Mouse (Mus musculus): ENCODE measurements at regions not wholly inside any gene's neighbourhood (a gene's known extent, or its start where the extent isn't known, plus 50 kb on each side); places are given as distances from the start of the nearest gene placed in this dataset.
A peak's percentile ranks its signal among the peaks of the same experiment; 100 is the strongest.

DNA sequence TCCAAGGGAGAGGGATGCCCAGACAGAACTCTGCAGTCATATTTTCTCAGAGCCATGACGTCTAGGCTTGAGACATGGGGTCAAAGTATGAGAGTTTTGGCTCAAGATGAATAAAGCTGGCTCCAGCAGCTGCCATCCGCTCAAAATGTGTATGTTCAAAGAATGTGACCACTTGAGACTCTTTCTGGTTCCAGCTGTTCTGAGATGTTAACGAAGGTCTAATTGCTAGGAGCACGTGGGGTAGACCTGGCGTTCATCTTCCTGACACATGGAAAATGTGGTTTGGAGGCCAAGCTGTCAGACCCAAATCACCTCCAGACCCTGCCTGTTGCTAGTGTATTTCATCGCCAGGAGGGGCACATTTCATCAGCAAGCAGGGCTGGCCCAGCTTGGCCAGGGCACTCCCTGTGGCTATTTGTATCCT lies 58.9 kb upstream of the Ankrd1 start:
- no peak for DNase-seq

DNA sequence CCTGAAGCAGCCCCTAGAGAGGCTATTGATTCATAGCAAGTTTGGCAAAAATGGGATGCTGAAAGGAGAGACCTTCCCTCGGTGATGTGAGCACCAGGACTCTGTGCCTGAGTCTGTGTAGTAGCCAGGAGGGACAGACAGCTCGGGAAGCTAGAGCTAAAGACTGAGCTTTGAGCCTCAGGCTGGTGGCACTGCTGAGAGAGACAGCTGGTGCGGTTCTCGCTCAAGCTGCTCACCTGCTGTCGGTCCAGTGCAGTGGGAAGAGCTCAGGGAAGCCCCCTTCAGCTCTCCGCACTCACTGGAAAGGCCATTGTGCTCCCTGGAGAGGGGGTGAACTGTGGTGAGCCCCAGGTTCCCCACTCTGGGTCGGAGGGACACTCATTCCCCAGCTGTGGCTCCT lies 60.4 kb upstream of the Ankrd1 start:
- no peak for DNase-seq

DNA sequence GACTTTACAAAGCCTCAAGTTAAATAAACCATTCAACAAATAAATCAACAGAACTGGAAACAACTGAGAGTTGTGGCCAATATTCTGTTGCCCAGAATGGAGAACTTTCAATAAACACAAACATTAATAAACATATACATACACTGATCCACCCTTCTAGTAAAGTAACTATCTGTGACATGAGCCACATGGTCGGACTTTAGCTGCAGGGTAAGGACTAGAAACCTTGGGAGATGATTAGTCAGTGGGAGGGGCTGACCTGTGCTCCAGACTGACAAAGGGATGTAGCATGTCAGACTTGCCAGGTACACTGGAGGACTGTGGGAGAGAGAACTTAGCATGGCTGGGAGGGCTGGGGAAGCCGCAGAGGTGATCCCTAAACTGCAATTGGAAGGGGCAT lies 61.6 kb upstream of the Ankrd1 start:
- peak; percentile 23 to 40 for DNase-seq

DNA sequence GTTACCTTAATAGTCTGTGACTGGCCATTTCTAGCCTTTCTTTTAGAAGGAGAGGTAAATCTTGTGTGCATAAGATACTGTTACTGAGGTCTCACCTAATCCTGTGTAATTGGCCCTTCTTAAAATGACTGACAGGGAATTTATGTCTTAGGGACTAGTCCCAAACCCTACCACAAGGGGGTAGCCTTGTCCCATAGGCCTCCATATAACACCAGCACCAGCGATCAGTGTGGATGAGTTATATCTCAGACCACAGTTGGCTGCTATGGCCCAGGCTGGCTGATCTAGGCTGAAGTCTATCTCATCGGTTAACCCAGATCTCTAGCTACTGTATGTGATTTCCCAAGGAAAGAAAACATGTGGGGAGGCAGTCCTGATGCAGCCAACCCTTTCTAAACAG lies 63.2 kb upstream of the Ankrd1 start:
- peak; percentile 72 to 80 for DNase-seq

DNA sequence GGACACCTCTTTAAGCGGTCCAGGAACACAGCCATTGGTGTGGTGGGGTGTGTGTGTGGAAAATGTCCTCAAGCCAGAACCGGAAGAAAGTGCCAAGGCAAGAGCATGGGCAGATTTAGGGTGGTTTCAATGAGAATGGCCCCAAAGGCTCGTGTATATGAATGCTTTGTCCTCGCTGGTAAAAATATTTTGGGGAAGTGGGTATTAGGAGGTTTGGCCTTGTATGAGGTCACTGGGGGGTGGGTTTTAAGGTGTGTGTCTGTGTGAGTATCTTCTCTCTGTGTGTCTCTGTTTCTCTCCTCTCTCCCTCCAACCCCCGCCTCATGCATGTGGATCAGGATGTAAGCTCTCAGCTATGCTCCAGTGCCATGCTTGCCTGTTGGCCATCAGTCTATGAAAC lies 69.8 kb upstream of the Ankrd1 start:
- DNase-seq, result no peak

DNA sequence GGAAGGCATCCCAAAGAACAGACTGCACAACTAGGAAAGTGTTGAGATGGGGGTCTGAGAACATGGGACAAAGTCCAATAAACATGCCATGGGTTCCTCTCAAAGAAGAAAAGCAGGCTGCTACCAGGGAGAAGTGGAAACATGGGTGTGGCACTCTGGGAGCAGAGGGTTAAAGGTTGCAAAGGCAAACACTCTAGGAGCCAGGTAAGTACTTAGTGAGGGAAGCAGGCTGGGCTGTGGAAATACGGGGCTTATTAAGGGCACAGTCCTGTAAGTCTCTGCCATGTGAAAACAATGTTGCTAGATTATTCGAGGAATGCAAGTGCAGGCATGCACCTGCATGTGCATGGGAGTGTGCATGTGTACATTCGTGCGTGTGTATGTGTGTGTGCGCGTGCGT lies 71.7 kb upstream of the Ankrd1 start:
- DNase-seq, result no peak

DNA sequence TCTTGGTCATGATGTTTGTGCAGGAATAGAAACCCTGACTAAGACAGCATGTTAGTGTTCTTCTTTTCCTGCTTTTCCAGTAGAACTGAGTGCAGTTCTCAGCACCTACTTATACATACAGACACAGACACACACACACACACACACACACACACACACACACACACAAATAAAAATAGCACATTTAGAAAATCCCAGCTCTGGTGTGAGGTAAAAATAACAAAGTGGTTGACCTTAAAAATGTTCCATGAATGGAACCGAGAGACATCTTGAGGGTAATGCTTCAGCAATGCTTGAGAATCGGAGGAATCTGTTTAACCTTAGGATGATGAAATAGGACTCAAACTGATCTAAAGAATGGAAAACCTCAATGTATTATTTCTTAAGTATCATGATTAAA lies 84.4 kb upstream of the Ankrd1 start:
- no peak for DNase-seq

DNA sequence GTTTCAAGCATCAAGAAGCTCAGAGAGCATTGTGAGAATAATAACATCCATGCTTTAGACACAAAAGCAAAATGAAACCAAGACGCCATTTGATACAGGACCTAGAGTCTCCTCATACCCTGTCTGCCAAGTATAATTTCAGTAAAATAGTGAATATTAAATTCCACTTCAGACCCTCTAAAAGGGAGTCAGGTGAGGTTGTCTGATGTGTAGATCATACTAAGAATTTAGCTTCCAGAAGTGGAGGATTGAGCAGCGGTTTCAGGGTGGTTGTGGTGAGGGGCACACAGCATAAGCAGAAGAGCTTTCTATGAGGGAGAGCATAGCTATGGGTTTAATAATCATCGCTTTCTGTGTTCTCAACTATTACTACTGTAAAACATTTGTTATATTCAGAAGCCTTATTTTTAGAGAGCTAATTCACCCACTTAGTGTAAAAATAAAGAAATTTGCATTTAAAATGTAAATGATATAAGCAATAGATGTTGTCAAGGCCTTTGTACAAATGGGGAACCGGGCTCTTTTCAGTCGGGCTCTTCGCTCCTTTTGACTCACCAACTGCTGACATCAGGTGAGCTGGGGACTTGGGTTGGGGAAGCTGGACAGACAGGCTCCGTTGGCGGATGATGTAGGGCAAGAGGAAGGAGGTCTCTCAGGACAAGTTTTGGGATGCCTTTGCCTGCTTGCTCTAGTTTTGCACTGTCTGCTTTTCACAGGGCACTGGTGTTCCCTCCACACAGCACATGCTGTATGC lies 85.2 kb upstream of the Ankrd1 start:
- DNase-seq, result no peak

DNA sequence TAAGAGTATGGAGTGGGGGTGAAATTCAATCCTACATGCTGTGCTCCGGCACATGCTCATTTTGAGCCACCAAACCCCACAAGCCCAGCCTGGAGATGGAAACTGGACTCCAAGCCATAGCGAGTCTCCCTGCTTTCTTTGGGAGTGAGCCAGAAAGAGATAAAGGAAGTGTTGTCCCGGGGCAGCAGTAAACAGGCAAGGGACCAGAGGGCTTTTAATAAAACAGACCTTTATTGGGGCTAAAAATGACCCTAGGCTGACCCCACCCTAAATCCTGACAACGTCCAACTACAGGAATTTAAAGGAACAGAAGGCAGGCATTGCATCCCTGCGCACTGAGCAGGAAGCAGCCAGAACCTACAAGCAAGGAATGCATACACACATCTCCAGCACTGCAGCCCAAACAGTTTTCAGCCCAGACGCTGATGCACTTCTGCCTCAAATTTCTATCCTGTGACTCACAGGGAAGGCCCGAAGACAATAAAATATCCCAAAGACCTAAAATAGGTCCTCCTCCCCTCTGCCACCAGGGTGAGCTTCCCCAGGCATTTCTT lies 87.9 kb upstream of the Ankrd1 start:
- peak in 1 of 2 experiments; percentile 3 for DNase-seq

DNA sequence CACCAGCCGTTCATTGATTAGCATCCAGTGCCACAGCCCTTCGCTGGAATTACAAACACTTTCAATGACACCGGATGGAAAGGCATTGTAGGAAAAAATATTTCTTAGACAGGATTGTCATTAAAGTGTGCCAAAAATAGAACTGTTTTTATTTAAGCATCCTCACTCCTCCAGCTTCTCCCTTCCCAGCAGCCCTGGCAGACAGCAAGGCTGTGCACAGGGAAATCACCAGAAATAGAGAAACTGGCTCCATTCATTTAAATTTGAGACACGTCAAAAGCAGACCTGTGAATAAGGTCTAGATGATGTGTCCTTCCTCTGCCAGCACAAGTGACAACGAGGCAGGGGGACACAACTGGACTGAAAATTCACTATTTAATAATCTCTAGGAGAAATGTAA lies 88.5 kb upstream of the Ankrd1 start:
- no peak for DNase-seq

DNA sequence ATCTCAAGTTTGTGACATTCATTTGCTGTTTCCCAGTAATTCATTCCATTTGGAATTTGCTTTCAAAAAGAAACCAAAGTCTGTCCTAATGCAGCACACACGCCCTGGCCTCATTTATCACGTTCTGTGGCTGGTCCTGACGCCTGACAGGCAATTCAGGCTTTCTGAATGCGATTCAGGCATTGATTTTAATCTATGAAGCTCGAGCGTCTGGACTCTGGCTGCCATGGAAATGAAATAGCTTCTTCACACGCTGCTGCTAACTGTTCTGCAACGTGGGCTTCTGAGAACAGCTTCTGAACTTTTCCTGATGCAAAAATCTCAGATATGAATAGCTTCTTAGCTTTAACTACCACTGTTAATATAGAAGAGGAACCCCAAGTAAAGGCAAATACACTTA lies 93.6 kb upstream of the Ankrd1 start:
- no peak for DNase-seq

DNA sequence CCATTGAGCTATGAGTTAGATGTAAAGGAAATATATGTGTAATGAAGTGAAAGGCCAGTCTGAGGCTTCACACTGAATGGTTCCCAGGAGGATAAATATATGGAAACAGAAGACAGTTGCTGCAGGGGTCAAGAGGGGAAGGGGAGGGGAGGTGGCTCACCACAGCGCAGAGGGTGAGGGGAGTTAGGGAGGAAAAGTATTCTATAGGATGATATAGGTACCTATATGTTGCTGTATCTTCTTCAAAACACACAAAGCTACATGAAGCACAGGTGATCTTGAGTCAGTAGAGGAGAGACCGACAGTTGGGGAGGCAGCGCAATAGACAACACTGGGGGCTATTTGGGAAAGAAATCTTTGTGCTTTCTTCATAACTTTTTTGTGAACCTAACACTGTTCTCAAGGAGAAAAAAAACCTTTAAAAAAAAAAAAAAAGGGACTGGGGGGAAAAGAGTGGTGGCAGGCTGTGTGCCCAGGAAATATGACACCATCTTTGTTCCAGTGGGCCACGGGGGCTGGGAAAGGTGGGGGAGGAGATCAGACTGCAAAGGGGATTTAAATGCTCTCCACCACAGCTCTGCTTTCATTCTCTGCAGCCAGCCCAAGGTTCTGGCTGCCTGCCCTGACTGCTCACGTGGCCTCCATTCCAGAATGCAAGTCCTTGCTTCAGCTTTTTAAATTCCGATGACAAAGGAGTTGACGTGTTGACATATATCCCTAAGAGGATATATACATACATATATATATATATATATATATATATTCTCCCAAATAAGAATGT lies 94.5 kb upstream of the Ankrd1 start:
- peak; percentile 59 to 78 for DNase-seq

DNA sequence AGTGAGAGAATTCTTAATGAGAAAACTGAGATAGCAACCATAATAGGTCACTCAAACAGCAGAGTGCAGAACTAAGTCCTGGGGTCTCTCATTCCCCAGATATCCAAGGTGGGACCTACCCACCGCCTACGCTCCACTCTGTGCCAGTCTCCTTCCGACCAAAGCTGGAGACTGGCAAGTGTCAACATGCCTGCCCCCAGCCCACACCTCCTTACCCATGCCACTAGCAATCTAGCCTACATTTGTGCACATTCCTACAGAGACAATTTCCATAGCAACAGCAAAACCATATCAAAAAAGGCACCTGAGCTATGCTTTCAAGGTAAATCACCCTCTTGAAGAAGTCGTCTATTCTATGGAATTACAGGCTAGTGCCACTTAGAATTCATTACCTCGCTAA lies 97.3 kb upstream of the Ankrd1 start:
- no peak for DNase-seq

DNA sequence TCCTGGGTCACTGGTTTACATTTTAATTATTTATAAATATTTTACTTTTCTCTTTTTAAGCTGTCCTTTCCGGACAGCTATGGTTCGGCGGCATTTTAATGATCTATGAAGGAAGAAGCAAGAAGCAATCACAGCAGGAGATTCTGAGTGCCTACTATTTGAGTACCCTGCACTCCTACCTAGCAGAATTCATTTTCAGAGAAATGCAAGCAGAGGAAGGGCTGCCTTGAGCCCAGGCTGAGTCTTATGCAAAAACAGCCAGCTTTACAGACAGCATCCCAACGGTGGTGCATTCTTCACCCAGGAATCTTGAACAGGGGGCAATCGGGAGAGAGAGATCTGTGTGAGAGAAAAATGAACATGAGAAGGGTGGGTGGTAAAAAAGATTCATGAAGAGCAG lies 97.7 kb upstream of the Ankrd1 start:
- no peak for DNase-seq

DNA sequence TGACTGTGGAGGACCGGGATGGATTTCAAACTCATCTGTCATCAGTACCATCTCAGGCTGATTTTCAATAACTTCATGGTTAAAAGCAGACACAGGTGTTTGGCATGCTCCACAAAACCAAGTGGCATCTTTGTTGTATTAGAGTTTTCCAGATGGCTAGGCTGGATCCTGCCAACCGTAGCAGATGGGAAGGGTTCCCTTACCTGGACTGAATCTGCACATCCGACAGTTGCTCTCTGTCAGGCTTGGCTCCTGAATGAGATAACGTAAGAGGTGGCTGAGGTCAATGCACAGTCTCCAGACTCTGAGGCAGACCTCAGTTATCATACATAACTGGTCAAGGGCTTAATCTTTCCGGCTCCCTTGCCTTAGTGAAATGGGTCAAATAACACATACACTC lies 99.0 kb upstream of the Ankrd1 start:
- no peak for DNase-seq

DNA sequence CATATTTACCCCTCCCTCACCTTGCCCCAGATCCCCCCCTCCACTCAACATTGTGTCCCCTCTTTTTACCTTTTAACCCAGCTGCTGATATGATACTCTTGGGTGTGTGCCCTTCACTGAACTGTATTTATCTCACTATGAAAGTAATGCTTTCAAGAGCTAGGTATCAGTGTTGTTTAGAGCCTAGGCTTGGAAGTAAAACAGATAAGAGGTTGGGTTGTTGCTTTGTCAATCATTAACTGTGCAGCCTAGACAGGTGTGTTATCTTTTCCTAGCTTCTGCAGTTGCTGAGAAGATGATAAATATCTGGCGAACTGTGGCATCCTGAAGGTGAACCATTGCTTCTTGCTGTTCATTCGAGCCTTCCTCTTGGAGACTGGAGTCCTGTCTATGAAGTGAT lies 101.2 kb upstream of the Ankrd1 start:
- no peak for DNase-seq

DNA sequence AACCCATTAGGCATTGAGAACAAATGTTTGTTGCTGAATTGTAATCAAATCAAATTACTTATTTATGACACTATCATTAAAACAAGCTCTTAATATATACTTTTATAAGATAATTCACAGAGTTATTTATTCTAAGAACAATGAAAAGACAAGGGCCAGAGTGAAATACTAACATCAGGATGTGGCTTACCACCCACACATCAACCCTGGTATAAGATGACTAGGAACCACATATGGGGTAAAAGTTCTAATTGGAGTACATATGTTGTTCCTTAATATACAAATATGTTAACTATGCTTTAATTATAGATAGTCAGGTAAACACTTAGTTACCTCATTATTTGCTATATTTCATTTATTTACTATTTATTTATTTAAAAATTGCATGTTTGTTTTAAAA lies 101.7 kb upstream of the Ankrd1 start:
- no peak for DNase-seq

DNA sequence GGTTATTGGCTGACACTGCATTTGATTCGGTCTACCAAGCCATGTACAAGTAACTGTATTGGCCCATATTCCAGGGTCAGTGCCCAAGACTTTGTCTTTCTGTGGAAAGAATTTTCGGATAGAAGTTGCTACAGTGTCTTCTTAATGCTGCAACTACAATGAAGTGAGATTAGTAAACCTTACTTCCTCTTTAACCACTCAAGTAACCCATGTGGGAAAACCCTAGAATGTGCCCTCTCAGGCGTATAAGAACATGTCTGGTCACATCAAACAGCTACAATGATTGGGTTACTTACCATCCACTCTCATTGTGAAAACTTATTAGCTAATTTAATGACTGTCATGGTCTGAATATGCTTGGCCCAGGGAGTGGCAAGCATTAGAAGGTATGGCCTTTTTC lies 102.3 kb upstream of the Ankrd1 start:
- no peak for DNase-seq

DNA sequence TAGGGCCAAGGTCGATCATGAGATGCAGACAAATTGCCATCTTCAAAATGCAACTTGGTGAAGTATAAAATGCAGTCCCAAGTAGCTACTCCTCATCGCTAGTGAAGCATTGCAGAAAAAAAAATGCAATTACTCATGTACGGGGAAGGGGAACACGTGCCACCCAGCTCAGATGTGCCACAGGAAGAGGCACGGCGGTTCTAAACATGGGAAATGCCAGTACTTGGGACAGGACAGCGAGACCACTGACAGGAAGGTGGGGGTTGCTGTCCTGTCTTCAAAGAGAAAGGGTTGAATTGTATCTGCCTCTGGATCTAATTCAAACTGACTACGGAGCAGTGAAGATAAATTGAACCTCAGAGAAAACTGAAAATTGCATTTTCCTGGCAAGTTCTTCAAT lies 104.6 kb upstream of the Ankrd1 start:
- DNase-seq, result no peak

DNA sequence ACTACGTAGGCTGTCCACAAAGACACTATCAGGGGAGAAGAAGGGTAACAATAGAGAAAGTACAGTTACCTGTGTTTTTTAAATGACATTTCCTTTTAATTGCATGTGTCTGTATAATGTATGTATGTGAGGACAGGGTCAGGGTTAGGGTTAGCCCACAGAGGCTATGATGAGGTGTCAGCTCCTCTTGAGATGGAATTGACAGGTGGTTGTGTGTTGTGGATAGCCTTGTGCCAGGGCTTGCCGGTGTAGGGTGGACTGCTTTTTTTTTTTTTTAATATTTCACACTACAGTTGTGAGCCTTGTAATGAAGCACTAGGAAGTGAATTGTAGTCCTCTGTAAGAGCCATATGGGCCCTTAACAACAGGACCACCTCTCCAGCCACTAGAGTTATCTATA lies 105.7 kb upstream of the Ankrd1 start:
- DNase-seq, result no peak

DNA sequence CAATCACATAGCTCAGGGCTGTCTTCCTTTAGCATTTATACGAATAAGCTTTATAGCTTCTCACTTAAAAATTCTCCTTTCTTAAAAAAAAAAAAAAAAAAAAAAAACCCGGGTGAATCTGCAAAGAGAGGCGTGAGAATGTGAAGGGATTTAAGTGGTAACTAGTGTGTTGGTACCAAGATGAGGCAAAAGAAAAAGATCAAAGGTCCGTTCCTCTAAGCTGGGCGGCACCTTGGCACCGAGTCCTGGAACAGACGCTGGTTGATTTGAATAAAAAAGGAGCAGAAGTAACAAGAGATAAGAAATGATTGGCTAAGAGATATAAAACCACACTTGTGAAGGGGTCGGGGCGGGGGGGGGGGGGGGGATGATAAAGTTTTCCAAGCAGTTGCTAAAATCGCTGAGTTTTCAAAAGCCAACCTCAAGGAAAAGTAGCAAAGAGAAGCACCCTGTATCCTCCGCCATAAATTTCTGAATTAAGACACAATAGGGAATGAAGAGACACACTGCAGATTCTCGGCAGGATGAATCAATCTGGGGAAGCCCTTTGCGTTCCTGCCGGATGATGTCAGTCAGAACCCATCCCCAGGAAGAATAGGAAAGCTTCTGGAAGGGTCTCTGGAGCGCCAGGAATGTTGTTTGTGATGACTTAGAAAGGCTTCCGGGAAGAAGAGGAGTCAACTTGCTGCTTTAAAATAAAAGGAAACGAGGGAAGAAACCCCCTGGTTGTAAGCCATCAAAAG lies 107.7 kb upstream of the Ankrd1 start:
- DNase-seq, result peak in 1 of 2 experiments; percentile 55

DNA sequence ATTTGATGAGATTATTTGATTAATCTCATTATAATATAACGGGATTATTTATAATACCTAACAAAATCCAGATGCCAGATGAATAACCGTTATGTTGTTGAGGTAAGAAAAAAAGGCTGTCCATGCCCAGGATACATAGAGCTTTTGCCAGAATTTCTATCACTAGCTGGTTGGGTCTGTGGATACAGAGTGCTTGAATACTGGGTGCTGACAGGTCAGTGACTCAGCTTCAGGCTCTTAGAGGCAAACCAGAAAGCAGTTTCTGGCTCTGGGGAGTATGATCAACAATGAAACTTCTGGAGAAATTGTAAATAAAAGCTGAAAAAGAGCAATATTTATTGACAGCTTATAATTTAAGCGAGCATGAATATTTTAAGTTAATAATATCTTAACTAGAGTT lies 109.4 kb upstream of the Ankrd1 start:
- DNase-seq, result no peak

DNA sequence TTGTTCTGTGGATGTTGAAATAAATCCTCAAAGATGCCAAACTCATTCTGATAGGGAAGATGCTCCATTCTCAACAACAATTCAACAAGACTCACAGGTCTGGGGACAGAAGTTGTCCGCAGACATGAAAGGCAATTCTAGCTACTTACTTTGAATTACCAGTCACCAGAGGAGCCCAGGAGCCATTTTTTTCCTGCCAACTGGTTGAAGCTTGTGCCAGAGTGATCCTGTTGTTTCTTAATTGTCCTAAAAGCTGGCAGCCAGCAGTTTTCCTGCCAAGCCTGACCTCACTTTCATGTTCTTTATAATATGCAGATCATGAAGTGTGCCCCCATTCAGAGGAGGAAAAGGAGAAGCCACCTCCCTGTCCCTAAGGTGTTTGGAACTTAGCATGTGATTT lies 110.0 kb upstream of the Ankrd1 start:
- no peak for DNase-seq

DNA sequence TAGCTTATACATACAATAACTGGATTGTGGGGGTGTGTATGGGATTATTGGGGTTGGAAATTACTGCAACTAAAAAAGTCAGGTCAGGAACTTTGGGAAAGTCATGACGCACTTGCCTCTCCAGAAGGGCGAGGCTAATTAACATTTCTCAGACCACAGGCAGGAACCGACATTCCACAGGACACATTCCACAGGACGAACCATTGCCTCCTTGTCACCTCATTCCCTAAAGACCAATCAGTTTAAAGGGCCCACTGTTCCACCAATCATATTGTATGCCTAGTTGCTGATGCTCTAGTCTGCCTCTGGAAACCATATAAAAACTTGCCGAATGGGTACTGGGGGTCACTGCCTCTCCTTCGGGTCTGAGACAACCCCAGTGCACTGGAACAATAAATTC lies 113.0 kb upstream of the Pcgf5 start:
- no peak for DNase-seq

All from kidney, postnatal 36 days (tissue).